Mouse (Mus musculus): Measurements from ENCODE around the gene Vmn1r198. TPM values are rescaled to one million over a fixed set of nuclear protein-coding genes. Genes with fewer than 3 reads are reported as not detected.
"Not testable (repeated sequence)": the region's sequence is repeated elsewhere in the genome, so short reads cannot be mapped to it uniquely, and the experiment has no call there.

The Vmn1r198 gene
- polyA plus RNA-seq, 1 experiment from 2014 or later, result not detected

DNA sequence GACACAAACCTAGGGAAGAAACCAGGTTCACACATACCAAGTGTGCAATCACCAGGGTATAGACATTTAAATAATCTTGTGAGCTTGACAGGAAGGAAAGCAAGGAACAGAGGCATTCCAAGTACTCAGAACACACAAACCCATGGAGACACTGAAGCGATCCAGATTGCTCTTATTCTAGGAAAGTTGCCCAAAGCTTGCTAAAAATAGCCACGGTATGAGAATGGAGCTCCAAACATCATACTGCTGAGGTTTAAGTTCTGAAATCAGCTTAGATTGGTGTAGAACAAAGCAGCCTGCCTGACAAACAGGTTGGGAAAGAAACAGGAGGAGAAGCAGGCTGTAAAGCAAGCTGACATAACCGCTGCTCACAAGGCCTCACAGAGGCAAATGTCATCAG lies 31.0 kb downstream of the Vmn1r198 start:
- H3K4me3 ChIP-seq (ENCODE audit: low read length); ATAC-seq (replicated peaks; ENCODE audit: extremely low read depth, insufficient read depth, low FRiP score); H3K4me1 ChIP-seq (ENCODE audit: control insufficient read depth, insufficient read depth, low read length); H3K27me3 ChIP-seq (ENCODE audit: control insufficient read depth, insufficient read depth, low read length); H3K4me2 ChIP-seq (ENCODE audit: low read depth, low read length); H3K9me3 ChIP-seq (replicated peaks; ENCODE audit: control insufficient read depth, low read length); H3K36me3 ChIP-seq (ENCODE audit: control insufficient read depth, insufficient read depth); H3K9ac ChIP-seq (ENCODE audit: low read length): not testable (repeated sequence)
- peak overlapping the region; percentile 57 for H3K27ac ChIP-seq (ENCODE audit: low read length)
- 22% methylated on average over 3 of the region's 3 CpGs for WGBS

DNA sequence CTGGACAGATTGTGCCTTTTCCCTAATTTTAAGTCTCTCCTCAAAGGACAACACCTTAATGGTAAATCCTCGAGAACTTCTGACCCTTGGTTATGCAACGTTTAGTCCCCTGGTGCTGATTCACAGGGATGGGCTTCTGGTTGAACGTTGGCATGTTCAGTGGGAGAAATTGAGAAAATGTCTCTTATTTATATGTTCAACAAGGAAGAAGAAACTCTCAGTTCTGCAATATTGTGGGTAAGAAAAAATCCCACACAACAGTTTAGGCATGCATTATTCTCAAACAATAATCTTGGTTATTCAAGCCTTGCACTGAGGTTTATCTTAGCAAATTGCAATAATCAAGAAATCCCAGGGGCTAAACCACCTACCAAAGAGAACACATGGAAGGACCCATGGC lies 33.2 kb downstream of the Vmn1r198 start:
- WGBS, result 70% methylated on average over 3 of the region's 3 CpGs
- no peak for ATAC-seq (replicated peaks; ENCODE audit: extremely low read depth, insufficient read depth, low FRiP score)

DNA sequence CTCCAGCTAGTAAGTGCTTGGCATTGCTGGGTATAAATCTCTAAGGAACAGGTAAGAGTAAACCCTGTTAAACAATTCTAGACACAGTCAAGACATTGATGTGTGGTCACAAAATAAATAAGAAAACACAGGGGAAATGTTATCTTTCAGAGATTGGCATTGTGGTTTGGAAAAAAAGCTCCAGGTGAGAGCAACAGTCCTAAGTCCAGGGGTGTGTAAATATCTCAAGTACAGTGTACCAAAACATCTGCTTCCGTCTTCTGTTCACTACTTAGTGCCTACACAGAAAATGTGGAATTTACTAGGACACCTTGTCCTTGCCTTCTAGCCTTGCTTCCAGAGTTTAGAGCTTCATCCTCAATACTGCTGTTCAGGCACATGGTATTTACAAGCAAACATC lies 36.9 kb downstream of the Vmn1r198 start:
- WGBS, result 76% methylated on average over 1 of the region's 1 CpGs
- no peaks in the 10 kb centered on the region for H3K4me1 ChIP-seq (ENCODE audit: control insufficient read depth, insufficient read depth, low read length)

More for the DNA sequence above, 33.2 kb downstream of the Vmn1r198 start:
- Histone ChIP-seq H3K9me3 (replicated peaks; ENCODE audit: control insufficient read depth, low read length) (no peaks in the 10 kb centered on the region), H3K27ac (ENCODE audit: low read length) (no peak overlapping the region), H3K36me3 (ENCODE audit: control insufficient read depth, insufficient read depth) (no peaks in the 10 kb centered on the region), H3K4me1 (ENCODE audit: control insufficient read depth, insufficient read depth, low read length) (peaks cover 6% of the 10 kb centered on the region), H3K4me3 (ENCODE audit: low read length) (no peak overlapping the region), H3K9ac (ENCODE audit: low read length) (no peak overlapping the region), H3K4me2 (ENCODE audit: low read depth, low read length) (no peak overlapping the region), H3K27me3 (ENCODE audit: control insufficient read depth, insufficient read depth, low read length) (no peaks in the 10 kb centered on the region)

DNA sequence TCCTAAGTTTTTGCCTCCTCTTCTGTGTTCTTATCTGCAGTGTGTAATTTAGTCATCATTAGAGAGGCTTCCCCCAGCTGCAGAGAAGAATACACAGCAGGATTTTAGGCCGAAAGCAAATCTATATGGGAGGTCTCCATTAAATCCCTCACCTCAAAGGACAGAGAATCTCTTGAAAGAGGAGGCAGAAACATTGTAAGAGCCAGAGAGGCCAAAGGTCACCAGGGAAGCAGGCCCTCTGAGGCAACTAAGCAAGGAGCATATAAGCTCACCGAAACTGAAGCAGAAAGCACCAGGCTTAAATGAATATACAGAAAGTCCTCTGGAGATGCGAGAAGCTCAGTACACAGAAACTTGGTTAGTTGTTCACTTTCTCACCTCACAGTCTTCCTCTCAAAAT lies 39.9 kb downstream of the Vmn1r198 start, which contains the start of gene Vmn1r200:
Gene Vmn1r200 (plus strand): TSS at position 301 of the 400 bp plus-strand sequence.
- 80% methylated on average over 3 of the region's 3 CpGs for WGBS
- H3K4me3 ChIP-seq (ENCODE audit: low read length), result no peak within 1 kb of the TSS
- H3K36me3 ChIP-seq (ENCODE audit: control insufficient read depth, insufficient read depth), result no peaks in the 10 kb centered on the region
- H3K9me3 ChIP-seq (replicated peaks; ENCODE audit: control insufficient read depth, low read length), result no peaks in the 10 kb centered on the region
- H3K4me2 ChIP-seq (ENCODE audit: low read depth, low read length), result no peak within 1 kb of the TSS
- no peak within 1 kb of the TSS for H3K27ac ChIP-seq (ENCODE audit: low read length)
- no peaks in the 10 kb centered on the region for H3K27me3 ChIP-seq (ENCODE audit: control insufficient read depth, insufficient read depth, low read length)
- H3K4me1 ChIP-seq (ENCODE audit: control insufficient read depth, insufficient read depth, low read length), result no peaks in the 10 kb centered on the region
- H3K9ac ChIP-seq (ENCODE audit: low read length), result no peak within 1 kb of the TSS
- no peak for ATAC-seq (replicated peaks; ENCODE audit: extremely low read depth, insufficient read depth, low FRiP score)

More for the DNA sequence above, 36.9 kb downstream of the Vmn1r198 start:
- ATAC-seq (replicated peaks; ENCODE audit: extremely low read depth, insufficient read depth, low FRiP score), result no peak
- Histone ChIP-seq H3K36me3 (ENCODE audit: control insufficient read depth, insufficient read depth) (no peaks in the 10 kb centered on the region), H3K27ac (ENCODE audit: low read length) (no peak overlapping the region), H3K9me3 (replicated peaks; ENCODE audit: control insufficient read depth, low read length) (no peaks in the 10 kb centered on the region), H3K27me3 (ENCODE audit: control insufficient read depth, insufficient read depth, low read length) (no peaks in the 10 kb centered on the region), H3K4me2 (ENCODE audit: low read depth, low read length) (no peak overlapping the region), H3K9ac (ENCODE audit: low read length) (no peak overlapping the region), H3K4me3 (ENCODE audit: low read length) (no peak overlapping the region)

DNA sequence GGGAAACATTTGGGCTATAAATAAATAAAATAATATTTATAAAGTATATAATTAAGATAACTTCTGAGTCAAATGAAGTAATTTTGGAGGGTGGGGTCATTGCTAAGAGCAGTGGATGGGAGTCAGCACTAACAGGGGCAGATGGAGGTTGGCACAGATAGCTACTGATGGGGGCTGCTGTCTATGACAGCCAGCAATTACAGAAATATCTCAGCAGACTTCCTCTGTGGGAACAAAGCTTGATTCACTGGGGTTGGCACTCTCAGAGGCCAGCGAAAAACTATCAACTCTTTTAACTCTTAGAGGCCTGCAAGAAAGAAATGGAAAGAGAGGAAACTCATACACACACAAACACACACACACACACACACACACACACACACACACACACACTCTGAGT lies 52.8 kb downstream of the Vmn1r198 start:
- Histone ChIP-seq H3K4me3 (ENCODE audit: low read length) (no peak overlapping the region), H3K36me3 (ENCODE audit: control insufficient read depth, insufficient read depth) (no peaks in the 10 kb centered on the region), H3K4me2 (ENCODE audit: low read depth, low read length) (no peak overlapping the region), H3K4me1 (ENCODE audit: control insufficient read depth, insufficient read depth, low read length) (no peaks in the 10 kb centered on the region), H3K27me3 (ENCODE audit: control insufficient read depth, insufficient read depth, low read length) (no peaks in the 10 kb centered on the region), H3K27ac (ENCODE audit: low read length) (no peak overlapping the region), H3K9me3 (replicated peaks; ENCODE audit: control insufficient read depth, low read length) (peaks cover 6% of the 10 kb centered on the region), H3K9ac (ENCODE audit: low read length) (no peak overlapping the region)
- no peak for ATAC-seq (replicated peaks; ENCODE audit: extremely low read depth, insufficient read depth, low FRiP score)
- 53% methylated on average over 1 of the region's 1 CpGs for WGBS

Other genes starting within 250 kb of the Vmn1r198 start
- not detected in 2 replicates for gene Vmn1r189, start 244.5 kb upstream of the Vmn1r198 start, polyA plus RNA-seq (2015; fragmentation: Nextera tagmentation; extraction: Ambion mirVana)
- not detected in 2 replicates for gene Vmn1r191, start 166.4 kb upstream of the Vmn1r198 start, polyA plus RNA-seq (2015; fragmentation: Nextera tagmentation; extraction: Ambion mirVana)
- not detected in 2 replicates for gene Vmn1r192, start 159.2 kb upstream of the Vmn1r198 start, polyA plus RNA-seq (2015; fragmentation: Nextera tagmentation; extraction: Ambion mirVana)
- gene Vmn1r193, start 127.2 kb upstream of the Vmn1r198 start, polyA plus RNA-seq (2015; fragmentation: Nextera tagmentation; extraction: Ambion mirVana), result not detected in 2 replicates
- gene Vmn1r194, start 106.1 kb upstream of the Vmn1r198 start, polyA plus RNA-seq (2015; fragmentation: Nextera tagmentation; extraction: Ambion mirVana), result not detected in 2 replicates
- not detected in 2 replicates for gene Vmn1r195, start 79.8 kb upstream of the Vmn1r198 start, polyA plus RNA-seq (2015; fragmentation: Nextera tagmentation; extraction: Ambion mirVana)
- not detected in 2 replicates for gene Vmn1r196, start 60.4 kb upstream of the Vmn1r198 start, polyA plus RNA-seq (2015; fragmentation: Nextera tagmentation; extraction: Ambion mirVana)
- not detected in 2 replicates for gene Vmn1r197, start 25.8 kb upstream of the Vmn1r198 start, polyA plus RNA-seq (2015; fragmentation: Nextera tagmentation; extraction: Ambion mirVana)
- gene Vmn1r199, start 29.5 kb downstream of the Vmn1r198 start, polyA plus RNA-seq (2015; fragmentation: Nextera tagmentation; extraction: Ambion mirVana), result not detected in 2 replicates
- not detected in 2 replicates for gene Vmn1r200, start 40.0 kb downstream of the Vmn1r198 start, polyA plus RNA-seq (2015; fragmentation: Nextera tagmentation; extraction: Ambion mirVana)
- not detected in 2 replicates for gene Vmn1r201, start 121.6 kb downstream of the Vmn1r198 start, polyA plus RNA-seq (2015; fragmentation: Nextera tagmentation; extraction: Ambion mirVana)
- not detected in 2 replicates for gene Vmn1r202, start 155.0 kb downstream of the Vmn1r198 start, polyA plus RNA-seq (2015; fragmentation: Nextera tagmentation; extraction: Ambion mirVana)
- not detected in 2 replicates for gene Vmn1r203, start 167.8 kb downstream of the Vmn1r198 start, polyA plus RNA-seq (2015; fragmentation: Nextera tagmentation; extraction: Ambion mirVana)
- gene Vmn1r204, start 202.8 kb downstream of the Vmn1r198 start, polyA plus RNA-seq (2015; fragmentation: Nextera tagmentation; extraction: Ambion mirVana), result not detected in 2 replicates
- gene Vmn1r205, start 242.6 kb downstream of the Vmn1r198 start, polyA plus RNA-seq (2015; fragmentation: Nextera tagmentation; extraction: Ambion mirVana), result not detected in 2 replicates